Mouse (Mus musculus) CD4-positive, CD25-positive, alpha-beta regulatory T cell, adult 2 months (primary cell): Measurements from ENCODE around the gene Gpc5.

ENCODE experiments used
- DNase-seq: peaks from one replicate; pipeline ENCODE4 v3.0.0-alpha.2; 2012; ENCODE audit warnings: low read depth, low spot score

Gpc5 gene

GRCm38 (mm10) chr14:116212029-116212428, 1120.0 kb downstream of the Gpc5 start:
- DNase-seq = no peak

GRCm38 (mm10) chr14:116258126-116258525, 1166.1 kb downstream of the Gpc5 start:
- no peak for DNase-seq

- no peak for DNase-seq
These were observed 1216.5 kb downstream of the Gpc5 start for GRCm38 (mm10) chr14:116308541-116308940.

GRCm38 (mm10) chr14:116317491-116317890, 1225.5 kb downstream of the Gpc5 start:
- no peak for DNase-seq

- no peak for DNase-seq
These were observed 1244.2 kb downstream of the Gpc5 start for GRCm38 (mm10) chr14:116336182-116336581.

GRCm38 (mm10) chr14:116338395-116338794, 1246.4 kb downstream of the Gpc5 start:
- no peak for DNase-seq

GRCm38 (mm10) chr14:116348560-116348959, 1256.5 kb downstream of the Gpc5 start:
- no peak for DNase-seq

- DNase-seq = no peak
These were observed 1292.6 kb downstream of the Gpc5 start for GRCm38 (mm10) chr14:116384602-116385001.

GRCm38 (mm10) chr14:116415511-116415910, 1323.5 kb downstream of the Gpc5 start:
- DNase-seq = no peak

- DNase-seq = no peak
These were observed 1356.2 kb downstream of the Gpc5 start for GRCm38 (mm10) chr14:116448219-116448618.

GRCm38 (mm10) chr14:116453356-116453755, 1361.3 kb downstream of the Gpc5 start:
- DNase-seq = no peak

- no peak for DNase-seq
These were observed 1364.2 kb downstream of the Gpc5 start for GRCm38 (mm10) chr14:116456211-116456610.

GRCm38 (mm10) chr14:116473378-116474179, 1381.6 kb downstream of the Gpc5 start:
- no peak for DNase-seq

- DNase-seq = no peak
These were observed 1402.4 kb downstream of the Gpc5 start for GRCm38 (mm10) chr14:116494285-116494850.

- DNase-seq = no peak
These were observed 1446.2 kb downstream of the Gpc5 start for GRCm38 (mm10) chr14:116538216-116538615.

- no peak for DNase-seq
These were observed 1451.7 kb downstream of the Gpc5 start for GRCm38 (mm10) chr14:116543746-116544145.

- no peak for DNase-seq
These were observed 1459.4 kb downstream of the Gpc5 start for GRCm38 (mm10) chr14:116551401-116551800.

GRCm38 (mm10) chr14:116553316-116553715, 1461.3 kb downstream of the Gpc5 start:
- DNase-seq = no peak

- DNase-seq = no peak
These were observed 1466.3 kb downstream of the Gpc5 start for GRCm38 (mm10) chr14:116558141-116558800.

GRCm38 (mm10) chr14:116559990-116560389, 1468.0 kb downstream of the Gpc5 start:
- DNase-seq = no peak
